Mouse (Mus musculus) kidney, postnatal 10 days (tissue): ENCODE data around the gene Tenm3.

Experiments
- DNase-seq: peaks from one replicate; pipeline ENCODE4 v3.0.0; 2021; ENCODE audit warnings: mixed read lengths

Tenm3 gene

DNA sequence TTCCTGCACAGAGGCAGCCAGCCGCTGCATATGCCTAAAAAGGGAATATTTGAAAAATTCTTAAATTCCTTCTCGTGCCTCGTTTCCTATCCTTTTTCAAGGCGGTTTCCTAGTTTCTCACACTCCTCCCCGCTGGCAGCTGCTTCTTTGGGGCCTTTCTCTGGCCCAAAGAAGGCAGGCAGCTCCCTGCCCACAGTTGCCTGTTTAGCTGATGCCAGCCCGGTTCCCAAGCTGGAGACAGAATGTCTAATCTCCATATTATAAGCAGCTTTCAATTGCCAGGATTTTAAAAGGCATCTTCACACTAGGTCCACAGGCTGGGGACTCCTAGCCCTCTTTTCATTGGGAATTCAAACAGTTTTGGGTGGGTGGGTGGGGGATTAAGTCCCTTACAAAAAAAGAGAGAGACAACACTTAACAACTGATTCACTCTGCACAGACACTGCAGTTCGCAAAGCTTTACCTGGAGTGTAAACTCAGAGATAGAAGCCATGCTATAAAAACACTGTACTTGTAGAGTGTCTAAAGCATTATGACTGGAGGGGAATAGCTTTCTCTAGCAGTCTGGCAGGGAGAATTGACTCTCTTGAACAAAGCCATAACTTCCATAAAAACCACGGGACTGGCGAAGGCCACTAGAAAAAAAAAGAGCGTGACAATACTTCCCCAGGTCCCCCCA, 275.7 kb downstream of the Tenm3 start:
- no peak for DNase-seq

- DNase-seq = no peak
Measured at GRCm38 (mm10) chr8:48560227-48560626, 283.5 kb downstream of the Tenm3 start.

DNA sequence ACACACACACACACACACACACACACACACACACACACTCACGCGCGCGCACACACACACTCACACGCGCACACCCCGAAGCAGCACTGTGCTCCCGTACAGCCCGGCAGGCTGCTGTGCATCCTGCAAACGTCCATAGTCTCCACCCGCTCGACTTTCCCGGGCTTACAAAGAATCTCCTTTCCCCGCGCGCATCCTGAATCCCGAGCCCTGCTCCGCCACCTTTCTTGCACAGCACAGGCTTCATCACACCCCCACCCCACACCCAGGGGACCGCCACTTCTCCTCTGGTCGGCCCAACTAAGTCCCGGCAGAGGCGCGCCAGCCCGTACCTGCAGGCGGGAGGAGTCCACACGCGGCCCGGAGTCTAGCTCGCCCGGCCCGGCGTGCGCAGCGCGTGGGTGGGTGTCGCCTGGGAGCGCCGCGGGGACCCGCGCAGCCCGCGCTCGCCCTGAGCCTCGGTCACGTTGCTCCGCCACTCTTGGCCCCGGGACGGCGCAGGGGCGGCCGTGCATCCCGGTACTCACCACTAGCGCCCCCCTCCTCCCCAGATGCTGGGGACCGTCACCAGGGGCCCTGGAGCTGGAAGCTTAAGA, 288.1 kb downstream of the Tenm3 start:
- DNase-seq = peak; percentile 68

DNA sequence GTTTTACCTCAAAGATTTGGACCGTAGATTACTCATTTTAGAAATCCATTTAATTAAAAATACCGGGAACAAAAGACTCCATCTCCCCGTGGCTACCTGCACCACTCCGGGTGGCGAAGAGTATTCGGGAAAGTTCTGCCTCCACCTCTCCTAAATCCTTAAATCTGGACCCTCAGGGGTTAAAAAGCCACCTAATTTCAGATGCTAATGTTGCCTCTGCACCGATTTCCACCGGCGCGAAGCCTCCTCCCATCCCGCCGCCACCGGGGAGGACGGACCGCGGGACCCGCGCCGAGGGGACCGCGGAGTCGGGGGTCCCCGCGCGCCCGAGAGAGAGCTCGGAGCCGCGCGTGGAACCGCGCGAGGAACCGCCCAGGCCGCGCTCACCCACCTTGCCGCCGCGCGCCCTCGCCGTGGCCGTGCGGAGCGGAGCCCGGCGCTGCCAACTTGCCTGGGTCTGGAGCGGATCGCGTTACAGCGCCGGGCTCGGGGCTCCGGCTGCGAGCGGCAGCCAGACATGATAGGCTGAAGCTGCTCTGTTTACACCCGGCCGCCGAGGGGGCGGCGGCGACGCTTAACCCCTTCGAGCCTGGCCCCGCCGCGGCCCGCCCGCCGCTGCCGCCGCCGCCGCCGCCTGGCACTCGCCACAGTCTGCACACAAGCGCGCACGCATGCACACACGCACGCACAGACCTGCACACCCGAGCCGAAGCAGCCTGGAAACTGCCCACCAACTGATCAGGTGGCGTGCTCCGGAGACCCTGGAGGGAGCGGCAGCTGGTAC, 288.8 kb downstream of the Tenm3 start:
- peak; percentile 84 for DNase-seq

GRCm38 (mm10) chr8:48553791-48554288, 289.9 kb downstream of the Tenm3 start:
- DNase-seq = no peak

DNA sequence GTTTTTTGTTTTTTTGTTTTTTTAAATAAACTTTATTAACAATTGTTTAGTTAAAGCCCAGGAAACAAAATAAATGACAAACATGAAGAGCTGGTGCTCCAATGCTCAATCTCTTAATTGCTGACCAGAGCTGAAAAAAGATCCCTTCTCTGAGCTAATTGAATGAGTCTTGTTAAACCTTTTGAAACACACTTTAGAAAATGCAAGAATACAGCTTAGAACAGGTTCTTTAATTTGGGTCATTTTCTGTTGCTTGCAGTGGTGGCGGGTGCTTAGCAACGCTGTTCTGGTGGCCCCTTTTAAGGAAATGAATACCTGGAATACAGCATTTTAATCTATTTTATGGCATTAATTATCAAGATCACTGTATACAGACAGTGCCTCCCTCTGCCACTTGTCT, 291.4 kb downstream of the Tenm3 start:
- DNase-seq = no peak

DNA sequence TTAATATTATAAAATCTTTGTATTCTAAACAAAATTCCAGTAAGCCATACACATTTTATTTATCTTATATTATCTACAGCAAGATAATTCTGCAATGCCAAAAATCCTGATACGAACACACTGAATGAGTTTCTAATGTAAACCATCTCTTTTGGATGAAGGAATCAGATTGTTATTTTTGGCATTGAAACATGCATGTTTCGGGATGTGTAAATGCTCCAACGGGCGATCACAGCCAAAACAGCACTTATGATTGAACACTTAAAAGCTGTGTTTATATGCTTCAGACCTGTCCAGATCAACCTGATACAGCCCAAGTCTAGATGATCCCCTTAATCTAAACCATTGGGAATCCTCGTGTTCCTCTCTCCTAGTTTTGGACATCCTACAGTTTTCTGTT, 292.4 kb downstream of the Tenm3 start:
- DNase-seq = no peak

DNA sequence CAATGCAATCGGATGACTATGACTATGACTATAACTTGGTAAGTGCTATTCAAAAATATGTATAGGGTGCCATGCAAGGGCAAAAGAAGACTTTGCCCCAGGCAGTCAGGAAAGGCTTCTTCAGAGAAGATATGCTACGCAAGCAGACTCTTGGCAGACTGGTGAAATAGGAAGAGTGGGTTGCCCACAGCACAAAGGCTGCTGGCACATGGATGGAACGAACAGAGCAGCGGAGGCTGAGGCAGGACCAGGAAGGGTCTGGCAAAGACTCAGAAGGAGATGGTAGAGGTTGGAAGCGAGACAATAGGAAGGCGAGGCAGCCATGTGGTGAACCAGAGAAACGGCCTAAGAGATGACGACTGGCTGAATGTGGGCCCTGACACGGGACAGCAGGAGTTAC, 294.8 kb downstream of the Tenm3 start:
- no peak for DNase-seq

GRCm38 (mm10) chr8:48545631-48546030, 298.1 kb downstream of the Tenm3 start:
- no peak for DNase-seq

- DNase-seq = no peak
Measured at GRCm38 (mm10) chr8:48544840-48545239, 298.9 kb downstream of the Tenm3 start.

- no peak for DNase-seq
Measured at GRCm38 (mm10) chr8:48542141-48542540, 301.6 kb downstream of the Tenm3 start.

DNA sequence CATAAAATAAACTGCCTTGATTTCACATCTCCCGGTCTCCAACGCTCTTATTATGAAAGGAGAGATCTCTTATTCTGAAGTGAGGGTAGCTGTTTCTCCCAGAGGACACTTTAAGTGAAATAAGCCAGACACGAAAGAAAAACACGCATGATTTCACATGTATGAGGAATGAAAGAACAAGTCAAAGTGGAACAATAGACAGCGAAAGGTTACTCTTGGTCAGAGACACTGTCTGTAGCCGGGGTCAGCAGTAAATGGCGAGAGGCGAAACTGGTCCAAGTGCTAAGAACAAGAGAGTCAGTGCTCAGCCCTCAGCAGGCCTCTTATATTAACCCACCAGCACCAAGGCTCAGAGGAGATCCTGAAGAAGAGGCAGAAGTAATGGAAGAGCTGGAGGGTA, 302.9 kb downstream of the Tenm3 start:
- DNase-seq = no peak

GRCm38 (mm10) chr8:48535833-48536232, 307.9 kb downstream of the Tenm3 start:
- no peak for DNase-seq

DNA sequence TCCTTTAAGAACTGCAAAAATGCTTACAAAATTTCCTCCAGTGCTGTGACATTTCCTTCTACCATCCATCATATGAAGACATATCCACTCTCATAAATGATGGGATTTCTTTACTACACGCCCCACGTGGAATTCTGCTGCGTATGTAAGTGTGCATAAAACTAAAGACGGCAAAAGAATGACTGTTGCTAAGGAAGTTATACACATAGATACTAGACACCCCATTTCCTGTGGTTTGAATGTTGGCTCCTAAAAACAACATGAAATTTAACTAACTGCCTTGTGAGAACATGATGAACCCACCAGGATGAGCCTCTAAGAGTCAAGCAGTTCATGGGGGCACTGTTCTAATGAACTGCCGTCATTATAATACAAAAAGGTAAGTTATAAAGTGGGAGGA, 312.0 kb downstream of the Tenm3 start:
- DNase-seq = no peak

- DNase-seq = no peak
Measured at GRCm38 (mm10) chr8:48530916-48531570, 312.7 kb downstream of the Tenm3 start.

- no peak for DNase-seq
Measured at GRCm38 (mm10) chr8:48527418-48527817, 316.3 kb downstream of the Tenm3 start.

- no peak for DNase-seq
Measured at GRCm38 (mm10) chr8:48522536-48523123, 321.1 kb downstream of the Tenm3 start.

DNA sequence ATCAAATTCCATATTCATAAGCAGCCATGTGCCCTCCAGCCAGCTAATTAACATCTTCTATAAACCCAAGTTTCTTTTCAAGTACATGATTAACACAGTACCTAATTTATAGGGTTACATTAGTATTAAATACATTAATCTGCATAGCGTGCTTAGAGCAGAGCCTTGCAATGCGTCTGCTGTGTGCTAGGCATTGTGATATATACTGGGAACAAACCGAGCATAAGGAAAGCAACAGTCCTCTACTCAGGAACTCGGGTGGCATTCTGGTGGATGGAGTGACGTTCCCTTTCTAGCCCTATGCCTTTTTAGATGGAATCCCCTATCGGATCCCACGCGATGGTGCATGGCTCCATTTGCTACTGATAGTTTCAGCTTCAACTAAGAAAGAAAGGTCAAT, 321.7 kb downstream of the Tenm3 start:
- no peak for DNase-seq

- no peak for DNase-seq
Measured at GRCm38 (mm10) chr8:48517431-48517830, 326.3 kb downstream of the Tenm3 start.

DNA sequence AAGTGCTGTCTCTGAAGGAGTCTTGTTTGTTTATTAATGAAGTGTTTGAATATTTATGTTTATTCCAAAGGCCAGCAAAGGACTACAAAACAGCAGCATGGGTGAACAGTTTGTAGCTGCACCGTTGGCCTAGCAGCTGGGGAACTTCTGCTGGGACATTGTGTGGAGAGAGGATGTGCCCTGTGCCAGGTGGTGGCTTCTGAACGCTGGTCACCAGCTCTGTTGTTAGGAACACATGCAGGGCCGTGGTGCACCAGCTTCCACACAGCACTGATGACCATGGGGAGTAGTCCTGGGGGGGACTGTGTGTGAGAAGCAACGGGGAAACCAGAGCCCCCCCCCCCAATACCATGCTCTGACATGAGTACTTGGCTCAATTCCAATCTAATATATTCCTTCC, 329.5 kb downstream of the Tenm3 start:
- no peak for DNase-seq

DNA sequence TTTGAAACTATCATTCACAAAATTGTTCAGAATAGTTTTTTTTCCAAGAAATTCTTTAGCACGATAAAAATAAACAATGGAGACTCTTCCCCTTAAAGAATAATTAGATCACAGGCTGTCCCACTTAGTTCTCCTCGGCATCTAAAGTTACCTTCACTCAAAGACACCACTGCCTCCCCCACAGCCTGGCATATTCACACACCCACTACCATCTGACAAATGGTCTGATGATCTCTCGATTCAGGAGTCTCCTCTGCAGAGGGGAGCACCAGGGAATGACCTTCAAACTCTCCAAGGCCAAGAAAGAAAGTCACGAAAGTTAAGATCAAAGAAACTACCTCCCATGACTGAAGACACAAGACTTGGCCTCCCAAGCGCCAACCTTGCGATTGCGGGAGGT, 329.9 kb downstream of the Tenm3 start:
- DNase-seq = no peak

GRCm38 (mm10) chr8:48511546-48511945, 332.2 kb downstream of the Tenm3 start:
- no peak for DNase-seq

DNA sequence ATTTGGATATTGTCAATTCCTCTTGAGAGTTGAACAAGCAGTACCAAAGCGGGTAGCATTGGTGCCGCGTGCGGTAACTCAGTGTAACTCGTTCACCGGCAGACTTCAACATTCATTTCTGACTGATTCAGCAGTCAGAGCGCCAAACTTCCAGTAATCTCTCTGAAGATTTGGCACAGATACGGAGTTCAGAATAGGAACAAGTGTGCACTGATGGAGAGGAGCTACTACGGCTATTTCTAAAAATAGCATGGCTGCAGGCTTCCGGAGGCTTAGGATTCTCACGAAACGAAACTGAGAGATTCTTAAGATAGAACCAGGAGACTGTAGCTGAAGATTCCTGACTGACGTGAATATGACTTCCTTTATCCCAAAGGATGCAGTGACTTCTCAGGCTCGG, 332.6 kb downstream of the Tenm3 start:
- no peak for DNase-seq
